Mouse (Mus musculus) CH12.LX (cell line): Measurements from ENCODE around the gene Igfbp5. TPM values are rescaled to one million over a fixed set of nuclear protein-coding genes. Genes with fewer than 3 reads are reported as not detected.

Experiments used
- DNase-seq: peaks from one replicate; pipeline ENCODE4 v3.0.0-alpha.2; 2013; ENCODE audit errors: extremely low read depth
- H3K27ac ChIP-seq: 2 replicates; pipeline ENCODE4 v1.5.1; 2012; ENCODE audit warnings: low read depth, mild to moderate bottlenecking, control low read depth, moderate library complexity; ENCODE audit not compliant: insufficient read depth
- H3K27me3 ChIP-seq: replicated peaks from 2 replicates; pipeline ENCODE3; 2012; ENCODE audit warnings: inconsistent platforms
- H3K36me3 ChIP-seq, 2 experiments: replicated peaks in 1 of 2; 2 replicates each; pipeline versions ENCODE3 to v1.6.1; 2012; ENCODE audit warnings: inconsistent platforms in 1 of 2, low read length in 1 of 2, mild to moderate bottlenecking in 1 of 2, mixed read lengths in 1 of 2, moderate library complexity in 1 of 2; ENCODE audit not compliant: control insufficient read depth in 1 of 2, insufficient read depth in 1 of 2
- H3K4me1 ChIP-seq, 2 experiments: 2 replicates each; pipeline ENCODE4 v1.6.1; 2012; ENCODE audit warnings: inconsistent platforms in 1 of 2, moderate library complexity in 1 of 2; ENCODE audit not compliant: insufficient read depth in 2 of 2, control insufficient read depth in 1 of 2
- H3K4me2 ChIP-seq: 2 replicates; pipeline ENCODE4 v1.6.1; 2012; ENCODE audit warnings: low read depth, mild to moderate bottlenecking, control low read depth; ENCODE audit not compliant: poor library complexity, insufficient read depth, severe bottlenecking
- H3K4me3 ChIP-seq, 3 experiments: fragments of 150-350 bp in 1 of 3; sonication (generic) in 1 of 3; replicated peaks in 1 of 3; 2 replicates each; pipeline versions ENCODE3 to v1.5.1; 2011 to 2012; ENCODE audit warnings: low read depth in 2 of 3, low read length in 2 of 3, mild to moderate bottlenecking in 2 of 3, moderate library complexity in 2 of 3, control low read depth in 1 of 3, improper control_type of control experiment in 1 of 3, inconsistent platforms in 1 of 3, mixed read lengths in 1 of 3; ENCODE audit not compliant: poor library complexity in 1 of 3
- H3K79me2 ChIP-seq: replicated peaks from 2 replicates; pipeline ENCODE4 v1.6.1; 2012; ENCODE audit warnings: mild to moderate bottlenecking, moderate library complexity; ENCODE audit not compliant: control insufficient read depth, poor library complexity, insufficient read depth, severe bottlenecking; ENCODE audit errors: extremely low read depth
- H3K9ac ChIP-seq: 2 replicates; pipeline ENCODE4 v1.6.1; 2012; ENCODE audit warnings: low read depth, mild to moderate bottlenecking, control low read depth, moderate library complexity; ENCODE audit not compliant: insufficient read depth
- H3K9me3 ChIP-seq: replicated peaks from 2 replicates; pipeline ENCODE3; 2012; ENCODE audit warnings: low read length, inconsistent platforms, mixed read lengths
- BHLHE40 ChIP-seq: IDR thresholded peaks from 2 replicates; pipeline ENCODE4 v1.6.1; 2011; ENCODE audit warnings: mild to moderate bottlenecking, low read depth, low read length, improper control_type of control experiment
- CHD1 ChIP-seq: IDR thresholded peaks from 2 replicates; pipeline ENCODE4 v1.6.1; 2012; ENCODE audit warnings: low read depth, low read length, improper control_type of control experiment, inconsistent platforms
- CHD2 ChIP-seq: IDR thresholded peaks from 2 replicates; pipeline ENCODE4 v1.6.1; 2011; ENCODE audit warnings: low read length, improper control_type of control experiment
- CTCF ChIP-seq, 2 experiments: IDR thresholded peaks in 1 of 2; conservative IDR thresholded peaks in 1 of 2; 2 replicates each; pipeline ENCODE4 v1.5.1; 2011 to 2012; ENCODE audit warnings: low read depth in 2 of 2, low read length in 2 of 2, improper control_type of control experiment in 1 of 2, inconsistent platforms in 1 of 2, mild to moderate bottlenecking in 1 of 2, moderate library complexity in 1 of 2
- E2F4 ChIP-seq: IDR thresholded peaks from 2 replicates; pipeline ENCODE4 v1.6.1; 2011; ENCODE audit warnings: low read depth, low read length, improper control_type of control experiment; ENCODE audit not compliant: insufficient replicate concordance
- ELF1 ChIP-seq: IDR thresholded peaks from 2 replicates; pipeline ENCODE4 v1.6.1; 2014; ENCODE audit warnings: low read depth, mild to moderate bottlenecking, inconsistent platforms, low read length, improper control_type of control experiment
- EP300 ChIP-seq: IDR thresholded peaks from 2 replicates; pipeline ENCODE4 v1.6.1; 2011; ENCODE audit warnings: low read length, improper control_type of control experiment
- ETS1 ChIP-seq: conservative IDR thresholded peaks from 2 replicates; pipeline ENCODE4 v1.6.1; 2012; ENCODE audit warnings: low read depth, mild to moderate bottlenecking, inconsistent platforms, low read length, improper control_type of control experiment, moderate library complexity
- GABPA ChIP-seq: IDR thresholded peaks from 2 replicates; pipeline ENCODE4 v1.6.1; 2012; ENCODE audit warnings: low read depth, low read length, improper control_type of control experiment, inconsistent platforms; ENCODE audit not compliant: insufficient replicate concordance
- HCFC1 ChIP-seq: IDR thresholded peaks from 2 replicates; pipeline ENCODE4 v1.6.1; 2012; ENCODE audit warnings: low read depth, mild to moderate bottlenecking, inconsistent platforms, low read length, improper control_type of control experiment
- IRF4 ChIP-seq: IDR thresholded peaks from 2 replicates; pipeline ENCODE4 v1.6.1; 2014; ENCODE audit warnings: low read depth, mild to moderate bottlenecking, inconsistent platforms, low read length, improper control_type of control experiment
- JUN ChIP-seq: IDR thresholded peaks from 2 replicates; pipeline ENCODE4 v1.6.1; 2011; ENCODE audit warnings: low read depth, mild to moderate bottlenecking, low read length, improper control_type of control experiment, moderate library complexity; ENCODE audit not compliant: insufficient read depth
- JUND ChIP-seq: conservative IDR thresholded peaks from 2 replicates; pipeline ENCODE4 v1.6.1; 2011; ENCODE audit warnings: low read depth, low read length, improper control_type of control experiment
- MAX ChIP-seq: IDR thresholded peaks from 2 replicates; pipeline ENCODE4 v1.6.1; 2011; ENCODE audit warnings: low read length, improper control_type of control experiment
- MAZ ChIP-seq: IDR thresholded peaks from 2 replicates; pipeline ENCODE4 v1.6.1; 2012; ENCODE audit warnings: low read depth, mild to moderate bottlenecking, inconsistent platforms, low read length, improper control_type of control experiment, moderate library complexity
- MEF2A ChIP-seq: IDR thresholded peaks from 2 replicates; pipeline ENCODE4 v1.6.1; 2014; ENCODE audit warnings: low read depth, mild to moderate bottlenecking, inconsistent platforms, low read length, improper control_type of control experiment, borderline replicate concordance
- MXI1 ChIP-seq: IDR thresholded peaks from 2 replicates; pipeline ENCODE4 v1.6.1; 2011; ENCODE audit warnings: mild to moderate bottlenecking, low read depth, low read length, improper control_type of control experiment
- NELFE ChIP-seq: IDR thresholded peaks from 2 replicates; pipeline ENCODE4 v1.6.1; 2011; ENCODE audit warnings: low read depth, low read length, improper control_type of control experiment
- PAX5 ChIP-seq: IDR thresholded peaks from 2 replicates; pipeline ENCODE4 v1.6.1; 2012; ENCODE audit warnings: low read length, inconsistent platforms, mixed read lengths
- POLR2A ChIP-seq: IDR thresholded peaks from 2 replicates; pipeline ENCODE4 v1.6.1; 2011; ENCODE audit warnings: low read depth, mild to moderate bottlenecking, improper control_type of control experiment, low read length
- POLR2AphosphoS2 ChIP-seq: IDR thresholded peaks from 2 replicates; pipeline ENCODE4 v1.6.1; 2011; ENCODE audit warnings: low read depth, low read length, improper control_type of control experiment
- RAD21 ChIP-seq: IDR thresholded peaks from 2 replicates; pipeline ENCODE4 v1.6.1; 2011; ENCODE audit warnings: low read depth, mild to moderate bottlenecking, low read length, improper control_type of control experiment, moderate library complexity
- RCOR1 ChIP-seq: conservative IDR thresholded peaks from 2 replicates; pipeline ENCODE4 v1.6.1; 2012; ENCODE audit warnings: low read depth, mild to moderate bottlenecking, inconsistent platforms, low read length, improper control_type of control experiment
- SIN3A ChIP-seq: IDR thresholded peaks from 2 replicates; pipeline ENCODE4 v1.6.1; 2012; ENCODE audit warnings: low read length, improper control_type of control experiment, inconsistent platforms
- SMC3 ChIP-seq: IDR thresholded peaks from 2 replicates; pipeline ENCODE4 v1.6.1; 2011; ENCODE audit warnings: low read depth, low read length, improper control_type of control experiment
- TBP ChIP-seq: conservative IDR thresholded peaks from 2 replicates; pipeline ENCODE4 v1.6.1; 2011; ENCODE audit warnings: low read depth, low read length, improper control_type of control experiment
- TCF12 ChIP-seq: IDR thresholded peaks from 2 replicates; pipeline ENCODE4 v1.6.1; 2014; ENCODE audit warnings: low read depth, mild to moderate bottlenecking, inconsistent platforms, low read length, improper control_type of control experiment
- UBTF ChIP-seq: IDR thresholded peaks from 2 replicates; pipeline ENCODE4 v1.6.1; 2012; ENCODE audit warnings: low read depth, mild to moderate bottlenecking, inconsistent platforms, low read length, improper control_type of control experiment, moderate library complexity
- USF1 ChIP-seq: IDR thresholded peaks from 2 replicates; pipeline ENCODE4 v1.6.1; 2014; ENCODE audit warnings: low read depth, mild to moderate bottlenecking, inconsistent platforms, low read length, improper control_type of control experiment
- USF2 ChIP-seq: conservative IDR thresholded peaks from 2 replicates; pipeline ENCODE4 v1.6.1; 2011; ENCODE audit warnings: low read depth, low read length, improper control_type of control experiment
- ZC3H11A ChIP-seq: IDR thresholded peaks from 2 replicates; pipeline ENCODE4 v1.6.1; 2012; ENCODE audit warnings: low read depth, mild to moderate bottlenecking, inconsistent platforms, low read length, improper control_type of control experiment
- ZKSCAN1 ChIP-seq: IDR thresholded peaks from 2 replicates; pipeline ENCODE4 v1.6.1; 2012; ENCODE audit warnings: low read depth, inconsistent platforms, low read length, improper control_type of control experiment, borderline replicate concordance
- ZMIZ1 ChIP-seq: IDR thresholded peaks from 2 replicates; pipeline ENCODE4 v1.6.1; 2012; ENCODE audit warnings: low read depth, mild to moderate bottlenecking, inconsistent platforms, low read length, improper control_type of control experiment
- ZNF384 ChIP-seq: IDR thresholded peaks from 2 replicates; pipeline ENCODE4 v1.6.1; 2012; ENCODE audit warnings: low read depth, low read length, improper control_type of control experiment, inconsistent platforms
- dilution Hi-C: fragments of 300-500 bp; cut with MboI; formaldehyde crosslinking; loops from 2 replicates; pipeline ENCODE4 v1.14.3; 2020; ENCODE audit warnings: low sequenced_read_pairs; ENCODE audit not compliant: extremely low pct_unique_long_range_greater_than_20kb, extremely low pct_ligation_motif_present
- in situ Hi-C: fragments of 300-500 bp; cut with MboI; formaldehyde crosslinking; loops from 3 replicates; pipeline ENCODE4 v1.14.3; 2019; ENCODE audit warnings: low sequenced_read_pairs, low pct_ligation_motif_present, low pct_unique_long_range_greater_than_20kb, mixed read lengths
- polyA plus RNA-seq: library from polyadenylated mRNA; unstranded; fragments of >175 nt; gene quantifications from 2 replicates; pipeline ENCODE4 v1.2.1, GENCODE M21; 2012; ENCODE audit warnings: low read depth; ENCODE audit not compliant: insufficient read length
- total RNA-seq, 2 experiments: library from RNA; depleted of rRNA; stranded (reverse); fragments of 300-350 nt in 1 of 2; fragments of >200 nt in 1 of 2; gene quantifications; 2 replicates each; pipeline ENCODE4 v1.2.3; 2012 to 2014

The Igfbp5 gene
- total and polyA plus RNA-seq, 3 experiments, result 0.08 to 0.09 TPM; not detected in 1

DNA sequence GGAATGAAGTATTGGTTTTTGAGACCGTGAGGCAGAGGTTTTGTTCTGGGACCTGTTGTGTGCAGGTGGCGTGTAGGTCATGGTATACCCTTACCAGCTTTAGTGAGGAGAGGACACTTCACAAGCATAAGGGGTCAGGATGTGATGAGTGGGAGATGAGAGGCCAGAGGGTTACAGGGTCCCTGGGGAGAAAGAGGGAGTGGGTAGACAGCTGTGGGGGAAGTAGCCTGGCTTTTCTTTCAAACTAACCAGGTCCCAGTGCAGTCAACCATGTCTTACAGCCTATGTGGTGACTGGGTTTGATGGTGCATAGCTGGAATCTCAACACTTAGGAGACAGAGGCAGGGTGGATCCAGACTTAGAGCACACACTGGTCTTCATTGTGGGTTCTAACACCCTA, 44.2 kb downstream of the Igfbp5 start (continued):
- TF ChIP-seq ELF1, result no peak
- 0 out of 2 replicates have a peak, but pooled peaks have one; percentile 25 for TF ChIP-seq TBP
- TF ChIP-seq EP300, result peak; percentile 78
- no peak for TF ChIP-seq GABPA
- TF ChIP-seq ZNF384, result no peak
- TF ChIP-seq TCF12, result peak; percentile 81
- TF ChIP-seq PAX5, result no peak
- TF ChIP-seq IRF4, result peak; percentile 38; the same call in 1 of the 2 replicates
- no peak for TF ChIP-seq RCOR1
- peak; percentile 62 for TF ChIP-seq BHLHE40
- TF ChIP-seq RAD21, result no peak; the same call in 1 of the 2 replicates
- TF ChIP-seq JUN, result no peak; the same call in 1 of the 2 replicates
- TF ChIP-seq CHD1, result no peak
- TF ChIP-seq E2F4, result no peak
- no peak for TF ChIP-seq POLR2AphosphoS2
- peak; percentile 11; the same call in 1 of the 2 replicates for TF ChIP-seq MAX
- TF ChIP-seq, all 38 proteins: peak for 10

DNA sequence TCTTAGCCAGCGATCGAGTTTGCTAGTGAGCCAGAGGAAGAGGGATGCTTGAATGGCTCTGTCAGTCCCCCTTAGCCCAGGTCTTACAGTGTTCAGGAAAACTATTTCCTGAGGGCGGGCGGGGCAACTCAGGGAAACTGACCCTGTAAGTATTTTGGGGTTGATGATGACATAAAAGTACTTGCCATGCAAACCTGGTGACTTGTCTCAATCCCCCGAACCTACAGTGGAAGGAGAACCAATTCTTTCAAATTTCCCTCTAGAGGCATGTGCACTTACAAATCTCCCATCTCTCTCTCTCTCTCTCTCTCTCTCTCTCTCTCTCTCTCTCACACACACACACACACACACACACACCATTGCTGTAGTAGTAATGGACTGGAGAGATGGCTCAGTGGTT, 45.8 kb downstream of the Igfbp5 start:
- H3K9me3 ChIP-seq, result peaks cover 5% of the 10 kb centered on the region
- peak overlapping the region; percentile 67; the same call in 1 of the 2 replicates for H3K9ac ChIP-seq
- H3K4me1 ChIP-seq, result peaks cover 15 to 56% of the 10 kb centered on the region in 2 experiments
- H3K27me3 ChIP-seq, result peaks cover 2% of the 10 kb centered on the region
- peak; percentile 76 for DNase-seq
- TF ChIP-seq TCF12, result 0 out of 2 replicates have a peak, but pooled peaks have one; percentile 27
- peak; percentile 63 for TF ChIP-seq MXI1
- TF ChIP-seq UBTF, result no peak
- no peak for TF ChIP-seq ZMIZ1
- TF ChIP-seq CHD1, result no peak
- TF ChIP-seq JUN, result peak; percentile 81
- no peak for TF ChIP-seq USF1
- no peak for TF ChIP-seq NELFE
- peak; percentile 53; the same call in 1 of the 2 replicates for TF ChIP-seq EP300
- peak; percentile 98 for TF ChIP-seq MEF2A
- no peak for TF ChIP-seq SMC3
- TF ChIP-seq RAD21, result no peak; the same call in 1 of the 2 replicates
- peak; percentile 79 for TF ChIP-seq ETS1
- peak; percentile 63 for TF ChIP-seq JUND
- peak; percentile 78 for TF ChIP-seq BHLHE40
- TF ChIP-seq RCOR1, result no peak
- peak; percentile 68; the same call in 1 of the 2 replicates for TF ChIP-seq MAX
- TF ChIP-seq IRF4, result peak; percentile 62
- TF ChIP-seq USF2, result no peak
- TF ChIP-seq ZNF384, result no peak
- TF ChIP-seq CTCF (conservative IDR thresholded peaks at IDR 0.05 in 1 of 2, IDR thresholded peaks at IDR 0.05 in 1 of 2; ENCODE audit: low read depth in 2 of 2, low read length in 2 of 2), result no peak
- peak; percentile 62; the same call in 1 of the 2 replicates for TF ChIP-seq SIN3A
- 0 out of 2 replicates have a peak, but pooled peaks have one; percentile 44 for TF ChIP-seq TBP
- no peak for TF ChIP-seq PAX5
- TF ChIP-seq MAZ, result peak; percentile 92
- TF ChIP-seq ZC3H11A, result no peak
- no peak for TF ChIP-seq HCFC1
- 0 out of 2 replicates have a peak, but pooled peaks have one; percentile 4 for TF ChIP-seq ELF1
- no peak for TF ChIP-seq CHD2
- no peak for TF ChIP-seq GABPA
- TF ChIP-seq ZKSCAN1, result no peak
- TF ChIP-seq POLR2AphosphoS2, result no peak
- TF ChIP-seq POLR2A, result no peak; the same call in 1 of the 2 replicates
- TF ChIP-seq E2F4, result no peak
- TF ChIP-seq, all 38 proteins: peak for 14
- H3K4me3 ChIP-seq, result no peak overlapping the region
- in situ Hi-C loops, result loop anchor here (25.0 kb wide), 1 partner anchor 392 kb away; no protein-coding TSS in a partner anchor
- peak overlapping the region; percentile 97 for H3K27ac ChIP-seq
- H3K79me2 ChIP-seq, result peaks cover 33% of the 10 kb centered on the region
- dilution Hi-C loops, result no loop called here
- H3K36me3 ChIP-seq, result peaks cover 23 to 28% of the 10 kb centered on the region in 2 experiments
- peak overlapping the region; percentile 56 for H3K4me2 ChIP-seq
